Mouse (Mus musculus): ENCODE results near the gene Slc25a29. TPM values are rescaled to one million over a fixed set of nuclear protein-coding genes. Genes with fewer than 3 reads are reported as not detected.

Gene Slc25a29
- polyA plus RNA-seq, 1 experiment from 2014 or later: 3.0 TPM

GRCm38 (mm10) chr12:108804388-108804787, 31.3 kb downstream of the Slc25a29 start:
- no peak for ATAC-seq (ENCODE audit: insufficient number of reproducible peaks, low FRiP score)
- H3K4me2 ChIP-seq: no peak overlapping the region
- H3K4me1 ChIP-seq (replicated peaks): peaks cover 58% of the 10 kb centered on the region
- no peaks in the 10 kb centered on the region for H3K27me3 ChIP-seq (replicated peaks)
- H3K9ac ChIP-seq: no peak overlapping the region
- no peak overlapping the region for H3K4me3 ChIP-seq
- H3K36me3 ChIP-seq: peaks cover 20% of the 10 kb centered on the region
- H3K27ac ChIP-seq (ENCODE audit: poor library complexity, severe bottlenecking): no peak overlapping the region
- no peaks in the 10 kb centered on the region for H3K9me3 ChIP-seq (replicated peaks)
- 93% methylated on average over 2 of the region's 2 CpGs for WGBS

- WGBS: 71% methylated on average over 2 of the region's 2 CpGs
- no peak for ATAC-seq (ENCODE audit: insufficient number of reproducible peaks, low FRiP score)
- no peak overlapping the region for H3K9ac ChIP-seq
- H3K27me3 ChIP-seq (replicated peaks): no peaks in the 10 kb centered on the region
- no peaks in the 10 kb centered on the region for H3K9me3 ChIP-seq (replicated peaks)
- H3K4me3 ChIP-seq: no peak overlapping the region
- no peak overlapping the region for H3K27ac ChIP-seq (ENCODE audit: poor library complexity, severe bottlenecking)
- peaks cover 51% of the 10 kb centered on the region for H3K4me1 ChIP-seq (replicated peaks)
- no peak overlapping the region for H3K4me2 ChIP-seq
- H3K36me3 ChIP-seq: peaks cover 6% of the 10 kb centered on the region
These were observed 34.1 kb downstream of the Slc25a29 start for GRCm38 (mm10) chr12:108801613-108802012.

- no peak for ATAC-seq (ENCODE audit: insufficient number of reproducible peaks, low FRiP score)
- Histone ChIP-seq H3K36me3 (no peaks in the 10 kb centered on the region), H3K9me3 (replicated peaks) (no peaks in the 10 kb centered on the region), H3K9ac (peak overlapping the region; percentile 96), H3K4me2 (peak overlapping the region; percentile 81), H3K4me3 (peak overlapping the region; percentile 97), H3K27me3 (replicated peaks) (no peaks in the 10 kb centered on the region), H3K4me1 (replicated peaks) (peaks cover 26% of the 10 kb centered on the region), H3K27ac (ENCODE audit: poor library complexity, severe bottlenecking) (peak overlapping the region; percentile 100)
- WGBS: 4% methylated on average over 9 of the region's 9 CpGs
These were observed 40.6 kb downstream of the Slc25a29 start for GRCm38 (mm10) chr12:108794979-108795537.

- Histone ChIP-seq H3K9ac (peak overlapping the region; percentile 96), H3K9me3 (replicated peaks) (no peaks in the 10 kb centered on the region), H3K4me1 (replicated peaks) (peaks cover 21% of the 10 kb centered on the region), H3K27me3 (replicated peaks) (no peaks in the 10 kb centered on the region), H3K36me3 (no peaks in the 10 kb centered on the region), H3K27ac (ENCODE audit: poor library complexity, severe bottlenecking) (peak overlapping the region; percentile 100), H3K4me2 (peak overlapping the region; percentile 81), H3K4me3 (peak overlapping the region; percentile 97)
- under 1% methylated on average over 83 of the region's 94 CpGs for WGBS
- peak; percentile 79 for ATAC-seq (ENCODE audit: insufficient number of reproducible peaks, low FRiP score)
These were observed 41.5 kb downstream of the Slc25a29 start for GRCm38 (mm10) chr12:108794078-108794711.

- H3K4me3 ChIP-seq: peak overlapping the region; percentile 97
- peak overlapping the region; percentile 81 for H3K4me2 ChIP-seq
- H3K27ac ChIP-seq (ENCODE audit: poor library complexity, severe bottlenecking): peak overlapping the region; percentile 100
- no peaks in the 10 kb centered on the region for H3K36me3 ChIP-seq
- WGBS: 1% methylated on average over 52 of the region's 71 CpGs
- H3K9me3 ChIP-seq (replicated peaks): no peaks in the 10 kb centered on the region
- H3K4me1 ChIP-seq (replicated peaks): peaks cover 20% of the 10 kb centered on the region
- H3K27me3 ChIP-seq (replicated peaks): no peaks in the 10 kb centered on the region
- no peak for ATAC-seq (ENCODE audit: insufficient number of reproducible peaks, low FRiP score)
- peak overlapping the region; percentile 96 for H3K9ac ChIP-seq
These were observed 42.2 kb downstream of the Slc25a29 start for GRCm38 (mm10) chr12:108793453-108793941.

GRCm38 (mm10) chr12:108792546-108793452, 42.9 kb downstream of the Slc25a29 start, which contains the start of gene Yy1:
Yy1 (plus strand) TSS chr12:108792973.
- WGBS: under 1% methylated on average over 96 of the region's 127 CpGs
- peak within 1 kb of the TSS; percentile 97 for H3K4me3 ChIP-seq
- peaks cover 17% of the 10 kb centered on the region for H3K4me1 ChIP-seq (replicated peaks)
- H3K9me3 ChIP-seq (replicated peaks): no peaks in the 10 kb centered on the region
- no peaks in the 10 kb centered on the region for H3K27me3 ChIP-seq (replicated peaks)
- H3K4me2 ChIP-seq: peak within 1 kb of the TSS; percentile 81
- H3K27ac ChIP-seq (ENCODE audit: poor library complexity, severe bottlenecking): peak within 1 kb of the TSS; percentile 100
- H3K36me3 ChIP-seq: no peaks in the 10 kb centered on the region
- ATAC-seq (ENCODE audit: insufficient number of reproducible peaks, low FRiP score): peak; percentile 95
- peak within 1 kb of the TSS; percentile 96 for H3K9ac ChIP-seq

GRCm38 (mm10) chr12:108792152-108792545, 43.5 kb downstream of the Slc25a29 start:
- no peaks in the 10 kb centered on the region for H3K9me3 ChIP-seq (replicated peaks)
- peak overlapping the region; percentile 100 for H3K27ac ChIP-seq (ENCODE audit: poor library complexity, severe bottlenecking)
- peak overlapping the region; percentile 94 for H3K9ac ChIP-seq
- H3K27me3 ChIP-seq (replicated peaks): no peaks in the 10 kb centered on the region
- H3K4me3 ChIP-seq: peak overlapping the region; percentile 97
- WGBS: under 1% methylated on average over 52 of the region's 52 CpGs
- peak overlapping the region; percentile 81 for H3K4me2 ChIP-seq
- no peaks in the 10 kb centered on the region for H3K36me3 ChIP-seq
- ATAC-seq (ENCODE audit: insufficient number of reproducible peaks, low FRiP score): peak; percentile 31
- peaks cover 16% of the 10 kb centered on the region for H3K4me1 ChIP-seq (replicated peaks)

- Histone ChIP-seq H3K4me3 (no peak overlapping the region), H3K36me3 (peaks cover 12% of the 10 kb centered on the region), H3K27me3 (replicated peaks) (no peaks in the 10 kb centered on the region), H3K27ac (ENCODE audit: poor library complexity, severe bottlenecking) (no peak overlapping the region), H3K4me1 (replicated peaks) (peaks cover 8% of the 10 kb centered on the region), H3K4me2 (no peak overlapping the region), H3K9ac (no peak overlapping the region), H3K9me3 (replicated peaks) (peaks cover 7% of the 10 kb centered on the region; the same call in 1 of the 2 replicates)
- WGBS: 75% methylated on average over 2 of the region's 2 CpGs
- no peak for ATAC-seq (ENCODE audit: insufficient number of reproducible peaks, low FRiP score)
These were observed 48.4 kb downstream of the Slc25a29 start for GRCm38 (mm10) chr12:108787329-108787728.

- peaks cover 24% of the 10 kb centered on the region for H3K36me3 ChIP-seq
- no peak overlapping the region for H3K27ac ChIP-seq (ENCODE audit: poor library complexity, severe bottlenecking)
- H3K9ac ChIP-seq: no peak overlapping the region
- H3K4me3 ChIP-seq: no peak overlapping the region
- H3K9me3 ChIP-seq (replicated peaks): peaks cover 7% of the 10 kb centered on the region; the same call in 1 of the 2 replicates
- no peak overlapping the region for H3K4me2 ChIP-seq
- H3K4me1 ChIP-seq (replicated peaks): peaks cover 3% of the 10 kb centered on the region; the same call in 1 of the 2 replicates
- WGBS: 86% methylated on average over 4 of the region's 4 CpGs
- H3K27me3 ChIP-seq (replicated peaks): no peaks in the 10 kb centered on the region
- no peak for ATAC-seq (ENCODE audit: insufficient number of reproducible peaks, low FRiP score)
These were observed 50.5 kb downstream of the Slc25a29 start for GRCm38 (mm10) chr12:108785161-108785560.

GRCm38 (mm10) chr12:108780108-108780877, 55.4 kb downstream of the Slc25a29 start:
- Histone ChIP-seq H3K4me1 (replicated peaks) (no peaks in the 10 kb centered on the region), H3K9me3 (replicated peaks) (peaks cover 22% of the 10 kb centered on the region; the same call in 1 of the 2 replicates), H3K36me3 (peaks cover 42% of the 10 kb centered on the region), H3K4me2 (no peak overlapping the region), H3K27me3 (replicated peaks) (no peaks in the 10 kb centered on the region), H3K4me3 (no peak overlapping the region), H3K9ac (no peak overlapping the region), H3K27ac (ENCODE audit: poor library complexity, severe bottlenecking) (no peak overlapping the region)
- WGBS: 88% methylated on average over 7 of the region's 7 CpGs
- ATAC-seq (ENCODE audit: insufficient number of reproducible peaks, low FRiP score): 0 out of 2 replicates have a peak, but pooled peaks have one; percentile 55
